Mouse (Mus musculus) thymus, adult 18-20 months (tissue): ENCODE data around the gene Gm904.
"Not testable (repeated sequence)": the region's sequence is repeated elsewhere in the genome, so short reads cannot be mapped to it uniquely, and the experiment has no call there.

Experiments used
- DNase-seq, 2 experiments: peaks; one replicate each; pipeline ENCODE4 v3.0.0; 2022; ENCODE audit warnings: mixed read lengths in 2 of 2

Gene Gm904

GRCm38 (mm10) chr13:50642928-50643327, at the start of gene Gm904:
Gm904 (plus strand) TSS chr13:50643228.
- DNase-seq, result not testable (repeated sequence)

- DNase-seq, result not testable (repeated sequence)
These were observed 5.7 kb downstream of the Gm904 start for GRCm38 (mm10) chr13:50648771-50649170.
